Mouse (Mus musculus): ENCODE results near the gene Pde4d. TPM values are rescaled to one million over a fixed set of nuclear protein-coding genes. Genes with fewer than 3 reads are reported as not detected.

The Pde4d gene
- polyA plus RNA-seq, 1 experiment from 2014 or later = 14.8 TPM

DNA sequence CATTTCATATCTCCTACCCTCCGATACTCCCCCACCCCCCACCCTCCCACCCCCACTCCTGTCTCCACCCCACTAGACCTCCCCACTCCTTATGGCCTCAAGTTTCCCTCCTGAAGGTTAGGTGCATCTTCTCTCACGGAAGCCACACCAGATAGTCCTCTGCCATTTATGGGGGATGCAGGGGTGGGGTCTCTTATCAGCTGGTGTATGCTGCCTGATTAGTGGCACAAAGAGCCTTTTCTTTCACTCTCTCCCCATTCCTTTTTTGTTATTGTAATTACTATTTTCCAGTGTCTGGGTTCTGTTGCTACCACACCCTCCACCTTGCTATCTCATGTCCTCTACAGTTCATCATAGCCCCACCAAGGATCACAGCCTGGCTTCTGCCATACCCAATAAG is 1194.3 kb downstream of the Pde4d start:
- whole genome bisulfite sequencing = 68% methylated on average over 2 of the region's 2 CpGs
- H3K27me3 ChIP-seq (ENCODE audit: control insufficient read depth, insufficient read depth, low read length) = no peaks in the 10 kb centered on the region
- no peak overlapping the region for H3K9ac ChIP-seq (ENCODE audit: low read depth, low read length)
- no peak for ATAC-seq (ENCODE audit: low FRiP score, low TSS enrichment)
- H3K4me2 ChIP-seq (replicated peaks; ENCODE audit: low read depth, low read length) = no peak overlapping the region
- H3K36me3 ChIP-seq (ENCODE audit: control insufficient read depth, insufficient read depth, low read length) = no peaks in the 10 kb centered on the region
- no peaks in the 10 kb centered on the region for H3K4me1 ChIP-seq (ENCODE audit: control insufficient read depth, insufficient read depth, low read length)
- no peak overlapping the region for H3K27ac ChIP-seq (ENCODE audit: low read depth, low read length)
- no peaks in the 10 kb centered on the region for H3K9me3 ChIP-seq (ENCODE audit: control insufficient read depth, low read length)
- H3K4me3 ChIP-seq (ENCODE audit: low read length) = no peak overlapping the region

DNA sequence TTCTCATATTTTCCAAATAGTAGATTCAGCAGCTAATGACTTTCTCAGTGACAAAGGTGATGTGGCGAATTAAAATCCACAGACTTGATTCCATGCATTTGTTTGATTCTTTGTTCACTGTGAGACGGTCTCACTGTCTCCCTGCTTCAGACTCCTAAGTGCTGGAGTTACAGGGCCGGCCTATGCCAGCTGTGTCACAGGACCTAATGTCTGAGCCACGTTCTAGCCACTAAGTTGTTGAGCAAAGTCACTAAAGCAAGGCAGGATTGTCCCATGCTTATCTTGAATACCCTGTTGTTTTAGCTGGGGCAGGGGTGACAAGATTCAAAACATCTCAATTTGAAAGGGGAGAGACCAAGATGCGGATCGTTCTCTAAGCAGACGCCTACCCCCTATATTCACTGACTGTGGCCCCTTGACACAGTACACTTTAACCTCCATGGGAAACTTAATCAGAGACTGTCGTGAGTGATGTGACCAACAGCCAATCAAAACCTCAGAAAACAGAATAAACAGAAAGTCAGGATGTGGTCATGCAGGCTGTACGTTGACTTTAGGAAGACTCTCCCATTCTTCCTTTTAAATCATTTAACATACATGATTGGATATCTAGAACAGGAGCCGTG is 1195.6 kb downstream of the Pde4d start:
- 46% methylated on average over 10 of the region's 10 CpGs for WGBS
- Histone ChIP-seq H3K36me3 (ENCODE audit: control insufficient read depth, insufficient read depth, low read length) (no peaks in the 10 kb centered on the region), H3K9ac (ENCODE audit: low read depth, low read length) (no peak overlapping the region), H3K4me2 (replicated peaks; ENCODE audit: low read depth, low read length) (no peak overlapping the region), H3K27ac (ENCODE audit: low read depth, low read length) (no peak overlapping the region), H3K9me3 (ENCODE audit: control insufficient read depth, low read length) (no peaks in the 10 kb centered on the region), H3K4me3 (ENCODE audit: low read length) (no peak overlapping the region), H3K4me1 (ENCODE audit: control insufficient read depth, insufficient read depth, low read length) (no peaks in the 10 kb centered on the region), H3K27me3 (ENCODE audit: control insufficient read depth, insufficient read depth, low read length) (no peaks in the 10 kb centered on the region)
- ATAC-seq (ENCODE audit: low FRiP score, low TSS enrichment) = no peak

DNA sequence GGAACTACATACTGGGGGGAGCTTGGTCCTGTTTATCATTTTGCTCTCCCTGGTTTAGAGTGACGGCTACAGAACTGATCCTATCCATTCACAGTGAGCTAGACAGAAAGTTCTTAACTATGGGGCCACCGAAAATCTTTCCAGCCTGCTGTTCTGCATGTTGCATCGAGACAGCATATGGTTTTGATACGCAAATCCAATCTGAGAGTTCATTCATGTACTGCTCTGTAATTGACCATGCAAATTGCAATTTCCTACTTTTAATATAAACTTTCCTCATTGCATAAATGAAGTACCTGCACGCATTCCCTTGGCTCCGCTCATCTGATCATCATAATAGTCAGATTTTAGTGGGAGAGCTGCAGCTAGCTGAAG is 1196.1 kb downstream of the Pde4d start:
- Histone ChIP-seq H3K4me3 (ENCODE audit: low read length) (no peak overlapping the region), H3K36me3 (ENCODE audit: control insufficient read depth, insufficient read depth, low read length) (no peaks in the 10 kb centered on the region), H3K9ac (ENCODE audit: low read depth, low read length) (no peak overlapping the region), H3K9me3 (ENCODE audit: control insufficient read depth, low read length) (no peaks in the 10 kb centered on the region), H3K27me3 (ENCODE audit: control insufficient read depth, insufficient read depth, low read length) (no peaks in the 10 kb centered on the region), H3K27ac (ENCODE audit: low read depth, low read length) (no peak overlapping the region), H3K4me1 (ENCODE audit: control insufficient read depth, insufficient read depth, low read length) (no peaks in the 10 kb centered on the region), H3K4me2 (replicated peaks; ENCODE audit: low read depth, low read length) (no peak overlapping the region)
- ATAC-seq (ENCODE audit: low FRiP score, low TSS enrichment) = no peak
- 88% methylated on average over 6 of the region's 6 CpGs for WGBS

DNA sequence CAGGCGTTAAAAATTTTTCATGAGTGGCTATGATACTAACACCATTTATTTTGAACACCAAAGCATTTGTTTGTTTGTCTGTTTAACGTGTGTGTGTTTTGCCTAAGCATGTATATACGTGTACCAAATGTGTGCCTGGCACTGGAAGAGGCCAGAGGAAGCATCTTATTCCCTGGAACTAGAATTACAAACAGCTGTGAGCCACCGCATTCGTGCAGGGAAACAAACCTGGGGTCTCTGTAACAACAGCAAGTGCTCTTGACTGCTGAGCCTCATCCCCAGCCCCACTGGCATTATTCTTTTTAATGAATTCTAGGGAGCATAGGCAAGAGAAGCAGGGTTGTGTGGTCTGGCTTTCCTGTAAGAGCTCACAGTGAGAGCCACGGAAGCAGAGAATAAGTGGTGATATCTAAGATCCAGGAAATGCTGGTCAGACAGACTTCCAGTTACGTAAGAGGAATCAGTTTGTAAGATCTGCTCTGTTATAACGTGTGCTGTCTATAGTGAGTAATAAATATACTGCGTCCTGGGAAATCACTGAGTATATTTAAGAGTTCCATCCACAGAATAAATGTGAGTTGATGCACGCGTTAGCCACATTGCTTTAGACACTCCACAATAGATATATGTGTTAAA is 1197.0 kb downstream of the Pde4d start:
- no peak for ATAC-seq (ENCODE audit: low FRiP score, low TSS enrichment)
- no peak overlapping the region for H3K9ac ChIP-seq (ENCODE audit: low read depth, low read length)
- H3K9me3 ChIP-seq (ENCODE audit: control insufficient read depth, low read length) = no peaks in the 10 kb centered on the region
- H3K4me2 ChIP-seq (replicated peaks; ENCODE audit: low read depth, low read length) = no peak overlapping the region
- H3K36me3 ChIP-seq (ENCODE audit: control insufficient read depth, insufficient read depth, low read length) = no peaks in the 10 kb centered on the region
- no peak overlapping the region for H3K27ac ChIP-seq (ENCODE audit: low read depth, low read length)
- WGBS = 72% methylated on average over 11 of the region's 11 CpGs
- H3K4me1 ChIP-seq (ENCODE audit: control insufficient read depth, insufficient read depth, low read length) = no peaks in the 10 kb centered on the region
- no peaks in the 10 kb centered on the region for H3K27me3 ChIP-seq (ENCODE audit: control insufficient read depth, insufficient read depth, low read length)
- no peak overlapping the region for H3K4me3 ChIP-seq (ENCODE audit: low read length)

DNA sequence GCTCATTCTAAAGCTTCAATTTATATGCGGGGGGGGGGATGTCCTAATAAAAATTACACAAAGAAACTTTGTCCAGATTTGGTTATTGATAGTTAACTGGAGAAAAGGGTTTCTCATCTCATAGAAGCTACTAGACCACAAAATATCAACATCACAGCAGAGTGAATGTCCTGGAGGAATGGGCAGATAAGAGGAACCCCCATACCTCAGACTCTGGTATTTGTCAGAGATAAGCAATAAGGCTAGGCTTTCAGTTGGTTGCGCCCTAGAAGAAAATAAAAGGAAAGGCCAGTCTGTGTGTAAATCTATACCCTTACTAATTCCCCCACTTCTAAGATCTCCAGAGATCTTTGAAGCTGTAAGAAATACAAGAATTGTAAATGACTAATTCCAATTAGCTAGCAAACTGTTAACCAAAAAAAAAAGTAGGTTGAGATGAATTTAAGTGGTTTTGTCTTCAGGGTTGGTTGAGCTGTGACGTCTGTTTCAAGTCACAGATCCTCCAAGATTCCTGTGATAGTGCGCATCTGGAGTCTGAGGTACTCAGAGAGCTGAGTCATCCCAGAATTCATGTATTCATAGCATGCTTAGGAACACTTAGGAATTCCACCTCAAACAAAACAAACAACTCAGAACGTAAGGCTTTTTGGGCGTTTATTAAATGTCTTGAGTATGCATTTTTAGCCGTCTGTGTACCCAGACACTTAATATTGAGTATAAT is 1197.9 kb downstream of the Pde4d start:
- Histone ChIP-seq H3K27me3 (ENCODE audit: control insufficient read depth, insufficient read depth, low read length) (no peaks in the 10 kb centered on the region), H3K4me2 (replicated peaks; ENCODE audit: low read depth, low read length) (no peak overlapping the region), H3K4me1 (ENCODE audit: control insufficient read depth, insufficient read depth, low read length) (no peaks in the 10 kb centered on the region), H3K27ac (ENCODE audit: low read depth, low read length) (no peak overlapping the region), H3K9me3 (ENCODE audit: control insufficient read depth, low read length) (no peaks in the 10 kb centered on the region), H3K4me3 (ENCODE audit: low read length) (no peak overlapping the region), H3K36me3 (ENCODE audit: control insufficient read depth, insufficient read depth, low read length) (no peaks in the 10 kb centered on the region), H3K9ac (ENCODE audit: low read depth, low read length) (no peak overlapping the region)
- WGBS = 74% methylated on average over 7 of the region's 7 CpGs
- ATAC-seq (ENCODE audit: low FRiP score, low TSS enrichment) = no peak

DNA sequence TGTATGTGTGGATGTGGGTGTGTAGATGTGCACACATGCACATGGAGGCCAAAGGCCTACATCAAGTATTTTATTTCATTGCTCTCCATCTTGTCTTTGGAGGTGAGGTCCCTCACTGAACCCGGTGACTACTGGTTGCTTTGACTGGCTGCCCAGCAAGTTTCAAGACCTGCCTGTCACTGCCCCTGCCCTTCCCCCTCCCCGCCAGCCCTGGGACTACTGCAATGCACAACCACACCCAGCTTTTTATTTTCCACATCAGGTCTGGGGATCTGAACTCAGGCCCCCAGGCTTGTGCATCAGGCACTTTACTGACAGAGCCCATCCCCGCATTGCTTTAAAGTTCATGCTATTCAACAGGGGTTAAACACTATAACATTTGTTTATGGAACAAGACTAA is 1198.6 kb downstream of the Pde4d start:
- H3K27me3 ChIP-seq (ENCODE audit: control insufficient read depth, insufficient read depth, low read length) = no peaks in the 10 kb centered on the region
- no peaks in the 10 kb centered on the region for H3K36me3 ChIP-seq (ENCODE audit: control insufficient read depth, insufficient read depth, low read length)
- no peak overlapping the region for H3K9ac ChIP-seq (ENCODE audit: low read depth, low read length)
- H3K9me3 ChIP-seq (ENCODE audit: control insufficient read depth, low read length) = no peaks in the 10 kb centered on the region
- H3K4me3 ChIP-seq (ENCODE audit: low read length) = no peak overlapping the region
- H3K27ac ChIP-seq (ENCODE audit: low read depth, low read length) = no peak overlapping the region
- no peak for ATAC-seq (ENCODE audit: low FRiP score, low TSS enrichment)
- 98% methylated on average over 3 of the region's 3 CpGs for WGBS
- H3K4me2 ChIP-seq (replicated peaks; ENCODE audit: low read depth, low read length) = no peak overlapping the region
- H3K4me1 ChIP-seq (ENCODE audit: control insufficient read depth, insufficient read depth, low read length) = no peaks in the 10 kb centered on the region

DNA sequence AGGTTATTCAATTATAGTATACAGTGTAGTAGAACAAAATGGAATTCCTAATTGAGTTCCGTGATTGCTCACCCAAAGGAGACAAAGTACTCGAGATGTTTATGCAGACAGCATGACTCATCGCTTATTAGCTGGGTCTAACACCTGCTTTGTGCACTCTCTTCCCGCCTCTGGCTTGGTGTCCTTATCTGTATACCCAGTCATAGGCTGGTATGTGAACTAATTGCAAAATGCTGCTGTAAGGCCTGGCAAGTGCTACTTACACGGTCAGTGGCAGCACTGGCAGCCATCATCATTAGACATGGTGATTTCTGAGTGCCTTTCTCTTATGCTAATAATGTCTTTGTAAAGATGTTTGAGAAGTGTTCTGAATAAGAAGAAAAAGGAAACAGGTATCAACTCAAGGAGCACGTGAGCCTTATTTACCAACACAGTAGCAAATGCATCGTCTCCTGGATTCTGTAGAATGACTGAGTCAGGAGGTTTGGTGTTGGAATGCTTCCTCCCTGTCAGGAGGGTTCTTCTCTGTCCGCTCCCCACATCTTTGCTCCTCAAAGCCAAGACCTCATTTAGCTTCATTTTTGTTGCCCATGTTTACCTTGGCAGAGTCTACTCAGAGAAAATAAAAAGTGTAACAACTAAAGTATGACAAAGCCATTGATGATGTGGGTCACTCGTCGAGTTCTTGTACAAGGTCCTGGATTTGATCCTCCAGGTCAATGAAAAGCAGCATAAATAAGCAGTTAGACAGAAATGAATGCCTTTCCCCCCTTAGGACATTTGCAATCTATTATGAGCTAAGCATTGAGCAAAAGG is 1202.2 kb downstream of the Pde4d start:
- H3K27ac ChIP-seq (ENCODE audit: low read depth, low read length) = no peak overlapping the region
- no peaks in the 10 kb centered on the region for H3K36me3 ChIP-seq (ENCODE audit: control insufficient read depth, insufficient read depth, low read length)
- WGBS = 70% methylated on average over 10 of the region's 10 CpGs
- no peak overlapping the region for H3K4me2 ChIP-seq (replicated peaks; ENCODE audit: low read depth, low read length)
- H3K4me3 ChIP-seq (ENCODE audit: low read length) = no peak overlapping the region
- no peak for ATAC-seq (ENCODE audit: low FRiP score, low TSS enrichment)
- H3K9me3 ChIP-seq (ENCODE audit: control insufficient read depth, low read length) = no peaks in the 10 kb centered on the region
- H3K27me3 ChIP-seq (ENCODE audit: control insufficient read depth, insufficient read depth, low read length) = no peaks in the 10 kb centered on the region
- no peak overlapping the region for H3K9ac ChIP-seq (ENCODE audit: low read depth, low read length)
- H3K4me1 ChIP-seq (ENCODE audit: control insufficient read depth, insufficient read depth, low read length) = no peaks in the 10 kb centered on the region

DNA sequence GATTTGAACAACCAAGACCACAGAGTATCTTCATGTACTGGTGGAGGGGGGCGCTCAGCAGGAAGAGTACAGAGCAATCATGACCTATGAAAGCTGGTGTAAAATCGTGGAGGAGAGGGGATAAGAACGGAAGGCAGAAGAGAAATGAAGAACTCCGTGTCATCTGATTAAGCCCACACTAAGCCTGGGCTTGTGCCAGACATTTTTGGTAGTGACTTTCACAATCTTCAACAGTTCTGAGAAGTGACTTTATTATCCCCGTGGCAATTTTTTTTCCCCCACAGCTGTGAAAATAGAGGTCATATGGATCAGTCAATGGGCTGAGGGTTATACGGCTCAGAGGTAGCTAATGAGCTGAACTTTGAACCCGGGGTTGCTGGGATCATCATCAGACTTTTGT is 1202.9 kb downstream of the Pde4d start:
- no peak overlapping the region for H3K27ac ChIP-seq (ENCODE audit: low read depth, low read length)
- H3K36me3 ChIP-seq (ENCODE audit: control insufficient read depth, insufficient read depth, low read length) = no peaks in the 10 kb centered on the region
- H3K4me1 ChIP-seq (ENCODE audit: control insufficient read depth, insufficient read depth, low read length) = no peaks in the 10 kb centered on the region
- no peaks in the 10 kb centered on the region for H3K9me3 ChIP-seq (ENCODE audit: control insufficient read depth, low read length)
- H3K9ac ChIP-seq (ENCODE audit: low read depth, low read length) = no peak overlapping the region
- no peak overlapping the region for H3K4me3 ChIP-seq (ENCODE audit: low read length)
- H3K4me2 ChIP-seq (replicated peaks; ENCODE audit: low read depth, low read length) = no peak overlapping the region
- 55% methylated on average over 7 of the region's 7 CpGs for WGBS
- H3K27me3 ChIP-seq (ENCODE audit: control insufficient read depth, insufficient read depth, low read length) = no peaks in the 10 kb centered on the region
- no peak for ATAC-seq (ENCODE audit: low FRiP score, low TSS enrichment)

DNA sequence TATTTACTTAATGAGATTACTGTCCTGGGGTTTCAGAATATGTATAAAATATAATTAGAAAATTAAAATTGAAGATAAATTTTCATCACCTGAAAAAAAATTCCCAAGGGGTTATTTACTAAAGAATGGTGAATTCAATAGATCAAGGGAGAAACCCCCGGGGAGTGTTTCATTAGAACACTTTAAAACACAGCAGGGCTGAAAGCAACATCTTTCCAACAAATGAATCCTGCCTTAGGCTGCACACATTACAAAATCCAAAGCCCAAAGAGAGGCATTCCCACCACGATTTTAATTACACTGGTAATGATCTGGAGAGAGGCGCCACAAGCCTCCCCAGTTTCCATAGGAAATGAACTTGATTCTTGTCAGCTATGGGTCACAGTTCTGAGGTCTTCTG is 1205.6 kb downstream of the Pde4d start:
- Histone ChIP-seq H3K9me3 (ENCODE audit: control insufficient read depth, low read length) (no peaks in the 10 kb centered on the region), H3K4me1 (ENCODE audit: control insufficient read depth, insufficient read depth, low read length) (no peaks in the 10 kb centered on the region), H3K36me3 (ENCODE audit: control insufficient read depth, insufficient read depth, low read length) (no peaks in the 10 kb centered on the region), H3K4me2 (replicated peaks; ENCODE audit: low read depth, low read length) (no peak overlapping the region), H3K27me3 (ENCODE audit: control insufficient read depth, insufficient read depth, low read length) (no peaks in the 10 kb centered on the region), H3K27ac (ENCODE audit: low read depth, low read length) (no peak overlapping the region), H3K9ac (ENCODE audit: low read depth, low read length) (no peak overlapping the region), H3K4me3 (ENCODE audit: low read length) (no peak overlapping the region)
- ATAC-seq (ENCODE audit: low FRiP score, low TSS enrichment) = no peak
- 40% methylated on average over 3 of the region's 3 CpGs for WGBS

Measured in kidney, embryonic 14.5 days (tissue).